Mouse (Mus musculus): ENCODE results near the gene Efna2. TPM values are rescaled to one million over a fixed set of nuclear protein-coding genes. Genes with fewer than 3 reads are reported as not detected.
A peak's percentile ranks its signal among the peaks of the same experiment; 100 is the strongest.

Gene Efna2
- 10 to 100 TPM in 1 of 2 experiments, 1 to 10 TPM in 1; 8.9 to 10.1 TPM for total RNA-seq (2021)
- long read RNA-seq, transcript Efna2-201 (4 exons, 2,131 nt), result major isoform, 18 of 22 reads
- long read RNA-seq, partial matches to known transcripts, result 2 of 22 reads
- long read RNA-seq, other reads (novel, unspliced or antisense), result 2 of 22 reads

- DNase-seq (ENCODE audit: low spot score in 2 of 2), result peak in 1 of 2 experiments; percentile 56
Observed at GRCm38 (mm10) chr10:80179068-80180051, at the start of gene Efna2. Gene Efna2 (plus strand): TSS chr10:80179482.

GRCm38 (mm10) chr10:80129846-80130245 lies 49.4 kb upstream of the Efna2 start:
- DNase-seq (ENCODE audit: low spot score in 2 of 2), result peak in 1 of 2 experiments; percentile 37

- peak in 1 of 2 experiments; percentile 6 for DNase-seq (ENCODE audit: low spot score in 2 of 2)
Observed at GRCm38 (mm10) chr10:80130403-80131031, 48.8 kb upstream of the Efna2 start.

GRCm38 (mm10) chr10:80131316-80131951 lies 47.8 kb upstream of the Efna2 start:
- peak in 1 of 2 experiments; percentile 61 for DNase-seq (ENCODE audit: low spot score in 2 of 2)

GRCm38 (mm10) chr10:80131952-80132350 lies 47.3 kb upstream of the Efna2 start:
- DNase-seq (ENCODE audit: low spot score in 2 of 2), result no peak

- no peak for DNase-seq (ENCODE audit: low spot score in 2 of 2)
Observed at GRCm38 (mm10) chr10:80133226-80133849, 45.9 kb upstream of the Efna2 start.

- no peak for DNase-seq (ENCODE audit: low spot score in 2 of 2)
Observed at GRCm38 (mm10) chr10:80134421-80134820, 44.9 kb upstream of the Efna2 start.

GRCm38 (mm10) chr10:80135161-80135560 lies 44.1 kb upstream of the Efna2 start:
- no peak for DNase-seq (ENCODE audit: low spot score in 2 of 2)

- no peak for DNase-seq (ENCODE audit: low spot score in 2 of 2)
Observed at GRCm38 (mm10) chr10:80135641-80136040, 43.6 kb upstream of the Efna2 start.

GRCm38 (mm10) chr10:80136179-80136951 lies 42.9 kb upstream of the Efna2 start:
- no peak for DNase-seq (ENCODE audit: low spot score in 2 of 2)

- DNase-seq (ENCODE audit: low spot score in 2 of 2), result peak in 1 of 2 experiments; percentile 53
Observed at GRCm38 (mm10) chr10:80136952-80137625, 42.2 kb upstream of the Efna2 start.

GRCm38 (mm10) chr10:80137626-80138552 lies 41.4 kb upstream of the Efna2 start:
- DNase-seq (ENCODE audit: low spot score in 2 of 2), result peak in 1 of 2 experiments; percentile 67

- peak; percentile 67 to 76 for DNase-seq (ENCODE audit: low spot score in 2 of 2)
Observed at GRCm38 (mm10) chr10:80138553-80139438, 40.5 kb upstream of the Efna2 start, which contains the start of gene Atp5d. Gene Atp5d (plus strand): TSS chr10:80138632.

GRCm38 (mm10) chr10:80139439-80139775 lies 39.9 kb upstream of the Efna2 start:
- no peak for DNase-seq (ENCODE audit: low spot score in 2 of 2)

GRCm38 (mm10) chr10:80139975-80140665 lies 39.2 kb upstream of the Efna2 start:
- no peak for DNase-seq (ENCODE audit: low spot score in 2 of 2)

- DNase-seq (ENCODE audit: low spot score in 2 of 2), result no peak
Observed at GRCm38 (mm10) chr10:80140666-80141035, 38.6 kb upstream of the Efna2 start, which contains the start of gene Cbarp. Gene Cbarp (minus strand): TSS chr10:80140835.

GRCm38 (mm10) chr10:80141243-80141642 lies 38.0 kb upstream of the Efna2 start:
- peak; percentile 97 to 98 for DNase-seq (ENCODE audit: low spot score in 2 of 2)
